In the genomic region with DNA sequence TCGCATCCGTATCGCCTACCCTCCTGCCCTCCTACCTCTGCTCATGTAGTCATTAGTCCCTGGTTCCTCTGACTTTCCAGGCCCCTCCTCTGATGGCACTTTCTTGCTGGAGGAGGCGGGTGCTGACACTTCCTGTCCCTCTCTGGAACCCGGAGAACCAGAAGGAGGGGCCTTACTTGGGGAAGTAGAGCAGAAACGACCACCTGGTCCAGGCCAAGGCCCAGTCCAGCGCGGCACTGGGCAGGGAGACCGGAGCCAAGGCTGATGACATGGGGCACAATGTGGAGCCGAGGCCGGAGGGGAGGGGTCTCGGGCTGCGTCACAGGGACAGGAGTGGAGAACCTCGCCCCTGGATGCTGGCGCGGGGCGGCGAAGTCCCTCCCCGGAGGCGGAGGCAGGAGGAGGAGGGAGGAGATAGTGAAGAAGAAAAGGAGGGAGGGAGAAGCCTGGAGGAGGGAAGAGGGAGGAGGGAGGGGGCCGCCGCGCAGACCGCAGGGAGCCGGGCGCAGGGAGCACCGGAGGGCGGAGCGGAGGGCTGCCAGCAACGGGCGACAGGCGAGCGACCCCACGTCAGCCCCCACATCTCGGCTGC, we compare ENCODE assay signal across 8 mouse cellular contexts. TPM values are rescaled to one million over a fixed set of nuclear protein-coding genes. Genes with fewer than 3 reads are reported as not detected.
A peak's percentile ranks its signal among the peaks of the same experiment; 100 is the strongest.
DNase-seq lines count a peak whose midpoint lies in the region; ATAC-seq lines count a peak whose summit lies in the region.

A gene (plus strand): TSS at position 451 of the 592 bp plus-strand sequence.

- H3K27ac ChIP-seq in embryonic facial prominence, embryonic 14.5 days (replicated peaks; ENCODE audit: low read depth, low read length) = peak within 1 kb of the TSS; percentile 84
- H3K27ac ChIP-seq in kidney, embryonic 14.5 days (ENCODE audit: low read depth, low read length) = peak within 1 kb of the TSS; percentile 82
- peak within 1 kb of the TSS; percentile 94 for H3K27ac ChIP-seq in limb, embryonic 15.5 days

- WGBS in embryonic facial prominence, embryonic 14.5 days = 0% methylated on average over 25 of the region's 35 CpGs
- 2% methylated on average over 27 of the region's 35 CpGs for WGBS in kidney, embryonic 14.5 days
- WGBS in limb, embryonic 15.5 days = under 1% methylated on average over 28 of the region's 35 CpGs

- peak within 1 kb of the TSS; percentile 78 for H3K4me2 ChIP-seq in embryonic facial prominence, embryonic 14.5 days (ENCODE audit: low read depth, low read length)
- peak within 1 kb of the TSS; percentile 91 for H3K4me2 ChIP-seq in kidney, embryonic 14.5 days (replicated peaks; ENCODE audit: low read depth, low read length)
- H3K4me2 ChIP-seq in limb, embryonic 15.5 days = peak within 1 kb of the TSS; percentile 89

- H3K9me3 ChIP-seq in embryonic facial prominence, embryonic 14.5 days (ENCODE audit: control insufficient read depth, low read length) = no peaks in the 10 kb centered on the region
- H3K9me3 ChIP-seq in kidney, embryonic 14.5 days (ENCODE audit: control insufficient read depth, low read length) = no peaks in the 10 kb centered on the region
- no peaks in the 10 kb centered on the region for H3K9me3 ChIP-seq in limb, embryonic 15.5 days

- H3K27me3 ChIP-seq in embryonic facial prominence, embryonic 14.5 days (replicated peaks; ENCODE audit: control insufficient read depth, insufficient read depth, low read length) = no peaks in the 10 kb centered on the region
- H3K27me3 ChIP-seq in kidney, embryonic 14.5 days (ENCODE audit: control insufficient read depth, insufficient read depth, low read length) = no peaks in the 10 kb centered on the region
- no peaks in the 10 kb centered on the region for H3K27me3 ChIP-seq in limb, embryonic 15.5 days

- peak; percentile 91 for ATAC-seq in embryonic facial prominence, embryonic 14.5 days (ENCODE audit: low read depth)
- peak; percentile 93 for ATAC-seq in kidney, embryonic 14.5 days (ENCODE audit: low FRiP score, low TSS enrichment)
- peak; percentile 90 for ATAC-seq in limb, embryonic 15.5 days (ENCODE audit: insufficient number of reproducible peaks, low FRiP score, low TSS enrichment, low read depth)

- peaks cover 10% of the 10 kb centered on the region for H3K4me1 ChIP-seq in embryonic facial prominence, embryonic 14.5 days (ENCODE audit: control insufficient read depth, insufficient read depth, low read length)
- peaks cover 15% of the 10 kb centered on the region for H3K4me1 ChIP-seq in kidney, embryonic 14.5 days (ENCODE audit: control insufficient read depth, insufficient read depth, low read length)
- peaks cover 25% of the 10 kb centered on the region for H3K4me1 ChIP-seq in limb, embryonic 15.5 days

- H3K4me3 ChIP-seq in embryonic facial prominence, embryonic 14.5 days (ENCODE audit: low read depth, low read length) = peak within 1 kb of the TSS; percentile 79
- H3K4me3 ChIP-seq in kidney, embryonic 14.5 days (ENCODE audit: low read length) = peak within 1 kb of the TSS; percentile 76
- H3K4me3 ChIP-seq in limb, embryonic 15.5 days = peak within 1 kb of the TSS; percentile 94

- peaks cover 36% of the 10 kb centered on the region; the same call in 1 of the 2 replicates for H3K36me3 ChIP-seq in embryonic facial prominence, embryonic 14.5 days (ENCODE audit: control insufficient read depth, insufficient read depth, low read length)
- peaks cover 22% of the 10 kb centered on the region for H3K36me3 ChIP-seq in kidney, embryonic 14.5 days (ENCODE audit: control insufficient read depth, insufficient read depth, low read length)
- H3K36me3 ChIP-seq in limb, embryonic 15.5 days = peaks cover 22% of the 10 kb centered on the region

- peak within 1 kb of the TSS; percentile 91 for H3K9ac ChIP-seq in embryonic facial prominence, embryonic 14.5 days (ENCODE audit: low read depth, low read length)
- H3K9ac ChIP-seq in kidney, embryonic 14.5 days (ENCODE audit: low read depth, low read length) = peak within 1 kb of the TSS; percentile 86
- H3K9ac ChIP-seq in limb, embryonic 15.5 days = peak within 1 kb of the TSS; percentile 81

- DNase-seq in 3T3-L1 (ENCODE audit: low read depth, low spot score) = peak; percentile 97
- DNase-seq in adrenal gland, postnatal 4 days (ENCODE audit: low spot score in 2 of 2) = peak; percentile 73 to 82
- peak; percentile 96 for DNase-seq in embryonic facial prominence, embryonic 14.5 days (ENCODE audit: low spot score)
- peak; percentile 89 to 91 for DNase-seq in heart, adult 9 months (ENCODE audit: low spot score in 2 of 2)
- DNase-seq in monocyte, adult 2 months (ENCODE audit: low read depth in 1 of 2, low spot score in 2 of 2) = peak; percentile 32 to 54
- DNase-seq in spleen, postnatal 36 days (ENCODE audit: low spot score in 2 of 2) = peak; percentile 74 to 75

RNA-seq across cellular contexts. Expression of the gene that starts here (rescaled TPM):
- total RNA-seq in adrenal gland, postnatal 4 days (2021) = 1 to 10 TPM; 1.5 to 2.2 TPM
- 0.87 and 0.92 TPM in 2 replicates for polyA plus RNA-seq in embryonic facial prominence, embryonic 14.5 days (2014; fragmentation: Nextera tagmentation; extraction: Ambion mirVana)
- 0.49 and 0.88 TPM in 2 replicates for polyA plus RNA-seq in kidney, embryonic 14.5 days (2014; fragmentation: Nextera tagmentation; extraction: Ambion mirVana)
- polyA plus RNA-seq in limb, embryonic 15.5 days (2015; fragmentation: Nextera tagmentation; extraction: Ambion mirVana) = 0.94 and 1.3 TPM in 2 replicates

Comparison
In these comparisons a context has a peak if more than half of its experiments do, and no peak if none do; other contexts are left out.
1. Peak in every context shown above with its lines: DNase-seq, ATAC-seq, H3K4me3 ChIP-seq and H3K27ac ChIP-seq.
2. Peak in DNase-seq, ATAC-seq, H3K4me3 ChIP-seq, H3K27ac ChIP-seq, H3K9ac ChIP-seq and H3K4me2 ChIP-seq in embryonic facial prominence, embryonic 14.5 days; RNA of the gene not detected or under 1 TPM.
3. Peak in ATAC-seq, H3K4me3 ChIP-seq, H3K27ac ChIP-seq, H3K9ac ChIP-seq and H3K4me2 ChIP-seq in kidney, embryonic 14.5 days; RNA of the gene not detected or under 1 TPM.
4. DNase-seq: peak in every context shown above with its lines; median percentile 97 in 3T3-L1; 96 in embryonic facial prominence, embryonic 14.5 days; 90 in heart, adult 9 months; 78 in adrenal gland, postnatal 4 days; 74 in spleen, postnatal 36 days; 43 in monocyte, adult 2 months.